Mouse (Mus musculus) liver, embryonic 14.5 days (tissue): ENCODE results near the gene Txnip. TPM values are rescaled to one million over a fixed set of nuclear protein-coding genes. Genes with fewer than 3 reads are reported as not detected.

Source experiments
- ATAC-seq: fragments of 200-750 bp; cut with Nextera tagmentation; 2 replicates; pipeline ENCODE4 v1.8.0; 2017; ENCODE audit warnings: moderate number of reproducible peaks, mild to moderate bottlenecking, moderate library complexity; ENCODE audit not compliant: insufficient read depth
- DNase-seq, 3 experiments: peaks; one replicate each; pipeline ENCODE4 v3.0.0-alpha.2; 2012 to 2013; ENCODE audit warnings: low read depth in 3 of 3, low spot score in 3 of 3
- H3K27ac ChIP-seq: fragments of 300-500 bp; sonication (generic); 2 replicates; pipeline ENCODE4 v1.5.1; 2014; ENCODE audit warnings: moderate library complexity, mild to moderate bottlenecking, control low read depth, inconsistent platforms
- H3K27me3 ChIP-seq: fragments of 300-500 bp; sonication (generic); 2 replicates; pipeline ENCODE4 v1.6.1; 2014; ENCODE audit warnings: mild to moderate bottlenecking, low read length, moderate library complexity; ENCODE audit not compliant: control insufficient read depth, insufficient read depth
- H3K36me3 ChIP-seq: fragments of 300-500 bp; sonication (generic); replicated peaks from 2 replicates; pipeline ENCODE4 v1.6.1; 2014; ENCODE audit warnings: low read depth; ENCODE audit not compliant: control insufficient read depth, insufficient read depth
- H3K4me1 ChIP-seq, 2 experiments: fragments of 200-500 bp in 1 of 2; fragments of 300-500 bp in 1 of 2; sonication (generic) in 1 of 2; replicated peaks; 2 replicates each; pipeline ENCODE4 v1.6.1; 2012 to 2014; ENCODE audit warnings: antibody characterized with exemption in 1 of 2, inconsistent platforms in 1 of 2, low read length in 1 of 2; ENCODE audit not compliant: control insufficient read depth in 2 of 2, insufficient read depth in 2 of 2
- H3K4me2 ChIP-seq: fragments of 300-500 bp; sonication (generic); 2 replicates; pipeline ENCODE4 v1.6.1; 2014; ENCODE audit warnings: low read depth, mild to moderate bottlenecking, control low read depth, moderate library complexity
- H3K4me3 ChIP-seq, 2 experiments: fragments of 200-500 bp in 1 of 2; fragments of 300-500 bp in 1 of 2; sonication (generic) in 1 of 2; 2 replicates each; pipeline ENCODE4 v1.5.1; 2012 to 2014; ENCODE audit warnings: low read depth in 2 of 2, low read length in 2 of 2, mild to moderate bottlenecking in 2 of 2, control low read depth in 1 of 2, inconsistent platforms in 1 of 2, moderate library complexity in 1 of 2; ENCODE audit not compliant: insufficient read depth in 1 of 2
- H3K9ac ChIP-seq: fragments of 300-500 bp; sonication (generic); replicated peaks from 2 replicates; pipeline ENCODE4 v1.6.1; 2014; ENCODE audit warnings: mild to moderate bottlenecking, control low read depth, moderate library complexity
- H3K9me3 ChIP-seq: fragments of 300-500 bp; sonication (generic); 2 replicates; pipeline ENCODE4 v1.6.1; 2016; ENCODE audit warnings: low read length, mixed read lengths; ENCODE audit not compliant: control insufficient read depth
- CTCF ChIP-seq: IDR thresholded peaks from 2 replicates; pipeline ENCODE4 v1.5.1; 2016; ENCODE audit warnings: antibody characterized with exemption, low read depth, control low read depth
- EP300 ChIP-seq: IDR thresholded peaks from 2 replicates; pipeline ENCODE4 v1.6.1; 2016; ENCODE audit warnings: antibody characterized with exemption, low read depth
- WGBS: fragments of 180-500 bp; shearing (Covaris S2); extraction: QIAGEN DNeasy Blood & Tissue Kit; methylation state at CpG from one replicate; pipeline ENCODE4 v1.1.7; 2014; ENCODE audit not compliant: insufficient replicate concordance; 5-methylcytosine and 5-hydroxymethylcytosine counted together
- polyA plus RNA-seq, 2 experiments: library from polyadenylated mRNA; depleted of rRNA in 1 of 2; stranded (reverse) in 1 of 2; unstranded in 1 of 2; fragments of >200 nt; fragmentation: Nextera tagmentation in 1 of 2; extraction: Ambion mirVana in 1 of 2; gene quantifications; 2 replicates each; pipeline versions ENCODE4 v1.2.1 to v1.2.3; 2012 to 2014

Gene Txnip
- polyA plus RNA-seq, 2 experiments = 32.5 to 42.8 TPM

- Histone ChIP-seq H3K36me3 (peaks cover 15% of the 10 kb centered on the region), H3K9me3 (no peaks in the 10 kb centered on the region), H3K4me2 (peak overlapping the region; percentile 99; the same call in 1 of the 2 replicates), H3K4me3 (no peak overlapping the region), H3K4me1 (peaks cover 17 to 33% of the 10 kb centered on the region in 2 experiments), H3K27me3 (no peaks in the 10 kb centered on the region), H3K27ac (no peak overlapping the region), H3K9ac (no peak overlapping the region)
- ATAC-seq = no peak
- DNase-seq = no peak
- TF ChIP-seq EP300 (no peak), CTCF (no peak)
- 41% methylated on average over 10 of the region's 10 CpGs for WGBS
Measured at GRCm38 (mm10) chr3:96561946-96562681, 4.4 kb downstream of the Txnip start.

- peaks cover 15% of the 10 kb centered on the region for H3K36me3 ChIP-seq
- TF ChIP-seq CTCF = no peak
- no peak for TF ChIP-seq EP300
- H3K27ac ChIP-seq = no peak overlapping the region
- H3K27me3 ChIP-seq = no peaks in the 10 kb centered on the region
- no peak overlapping the region for H3K4me3 ChIP-seq
- H3K9me3 ChIP-seq = no peaks in the 10 kb centered on the region
- H3K4me2 ChIP-seq = no peak overlapping the region
- WGBS = 60% methylated on average over 8 of the region's 8 CpGs
- H3K4me1 ChIP-seq = peaks cover 17 to 35% of the 10 kb centered on the region in 2 experiments
- no peak overlapping the region for H3K9ac ChIP-seq
- DNase-seq = no peak
- ATAC-seq = no peak
Measured at GRCm38 (mm10) chr3:96563267-96563666, 5.5 kb downstream of the Txnip start.

DNA sequence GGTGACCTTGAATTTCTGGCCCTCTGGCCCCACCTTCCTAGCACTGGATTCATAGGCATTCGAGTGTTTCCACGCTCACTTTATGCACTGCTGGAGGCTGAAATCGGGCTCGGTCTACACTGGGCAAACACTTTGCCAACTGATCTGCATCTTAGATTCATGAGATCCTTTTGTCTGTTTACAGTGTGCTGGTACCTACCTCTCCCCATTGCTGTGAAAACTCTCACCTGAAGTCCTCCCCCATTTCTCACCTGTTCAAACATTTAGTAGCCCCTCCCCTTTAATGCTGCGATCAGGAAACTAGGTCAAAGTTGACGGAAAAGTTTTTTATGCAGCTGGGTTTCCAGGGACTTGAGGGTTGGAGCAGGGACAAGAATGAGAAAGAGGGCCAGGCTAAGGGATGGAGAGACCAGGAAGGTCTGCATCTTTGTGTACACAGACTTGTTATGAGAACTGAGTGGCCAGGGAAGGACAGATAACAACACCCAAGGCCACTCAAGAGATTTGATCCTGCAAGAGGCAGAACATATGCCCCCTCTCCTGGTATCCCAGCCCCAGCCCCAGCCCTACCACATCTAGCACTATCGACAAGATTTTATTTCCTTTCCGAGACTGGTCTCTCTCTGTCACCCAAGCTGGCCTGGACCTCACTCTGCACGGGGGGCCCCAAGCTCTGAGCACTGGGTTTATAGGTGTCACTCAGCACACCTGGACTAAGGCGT is 6.3 kb downstream of the Txnip start:
- WGBS = 33% methylated on average over 10 of the region's 10 CpGs

GRCm38 (mm10) chr3:96564633-96565032 is 6.9 kb downstream of the Txnip start:
- Histone ChIP-seq H3K9me3 (no peaks in the 10 kb centered on the region), H3K9ac (peak overlapping the region; percentile 27; the same call in 1 of the 2 replicates), H3K27me3 (no peaks in the 10 kb centered on the region), H3K4me2 (peak overlapping the region; percentile 52), H3K4me1 (peaks cover 13 to 32% of the 10 kb centered on the region in 2 experiments; a peak in 3 of 4 replicates), H3K36me3 (peaks cover 13% of the 10 kb centered on the region), H3K4me3 (peak overlapping the region in 1 of 2 experiments; percentile 23; a peak in 1 of 4 replicates), H3K27ac (no peak overlapping the region)
- 10% methylated on average over 7 of the region's 7 CpGs for whole genome bisulfite sequencing
- TF ChIP-seq EP300 (no peak), CTCF (no peak)
- ATAC-seq (peak; percentile 54), DNase-seq (no peak)

More for the DNA sequence above, 6.3 kb downstream of the Txnip start:
- Histone ChIP-seq H3K9ac (no peak overlapping the region), H3K36me3 (peaks cover 15% of the 10 kb centered on the region), H3K4me2 (peak overlapping the region; percentile 52), H3K9me3 (no peaks in the 10 kb centered on the region), H3K27ac (no peak overlapping the region), H3K27me3 (no peaks in the 10 kb centered on the region), H3K4me1 (peaks cover 17 to 35% of the 10 kb centered on the region in 2 experiments), H3K4me3 (no peak overlapping the region)
- DNase-seq (no peak), ATAC-seq (peak; percentile 22; the same call in 1 of the 2 replicates)
- TF ChIP-seq EP300 = no peak
- TF ChIP-seq CTCF = no peak

GRCm38 (mm10) chr3:96565105-96565504 is 7.3 kb downstream of the Txnip start:
- Histone ChIP-seq H3K4me2 (peak overlapping the region; percentile 52), H3K36me3 (peaks cover 8% of the 10 kb centered on the region), H3K27ac (no peak overlapping the region), H3K9me3 (no peaks in the 10 kb centered on the region), H3K9ac (no peak overlapping the region), H3K4me3 (no peak overlapping the region), H3K4me1 (peaks cover 11 to 27% of the 10 kb centered on the region in 2 experiments; a peak in 3 of 4 replicates), H3K27me3 (no peaks in the 10 kb centered on the region)
- DNase-seq (no peak), ATAC-seq (no peak)
- 56% methylated on average over 3 of the region's 3 CpGs for WGBS
- TF ChIP-seq EP300 = no peak
- TF ChIP-seq CTCF = no peak
